ENCODE assay signal across 8 mouse cellular contexts in genomic region chr17:25941511-25942241, GRCm38 (mm10). TPM values are rescaled to one million over a fixed set of nuclear protein-coding genes. Genes with fewer than 3 reads are reported as not detected.
A peak's percentile ranks its signal among the peaks of the same experiment; 100 is the strongest.
DNase-seq lines count a peak whose midpoint lies in the region; TF ChIP-seq lines count a peak whose summit lies in the region.

No protein-coding gene starts in this region.

- intact Hi-C loops in left cerebral cortex, adult 2 months (cut with DNase I) = loop anchor here (2.0 to 5.0 kb wide), 2 partner anchors 43 to 44 kb away; partner anchors contain the start of gene Capn15

- H3K9me3 ChIP-seq in hindbrain, embryonic 10.5 days = no peaks in the 10 kb centered on the region

- H3K4me1 ChIP-seq in hindbrain, embryonic 10.5 days (replicated peaks) = peaks cover 55% of the 10 kb centered on the region

- no peaks in the 10 kb centered on the region for H3K27me3 ChIP-seq in hindbrain, embryonic 10.5 days (ENCODE audit: insufficient read depth, poor library complexity, severe bottlenecking)

- no peak for TF ChIP-seq CTCF in left cerebral cortex, adult 2 months (IDR thresholded peaks at IDR 0.05)

- WGBS in hindbrain, embryonic 10.5 days = 3% methylated on average over 54 of the region's 54 CpGs
- WGBS in macrophage (ENCODE audit: missing documents) = 4% methylated on average over 45 of the region's 54 CpGs

- peaks cover 34% of the 10 kb centered on the region for H3K79me2 ChIP-seq in macrophage (ENCODE audit: inconsistent target)

- H3K27ac ChIP-seq in hindbrain, embryonic 10.5 days = peak overlapping the region; percentile 95
- H3K27ac ChIP-seq in left cerebral cortex, adult 2 months = peak overlapping the region; percentile 92
- H3K27ac ChIP-seq in macrophage = peak overlapping the region; percentile 52

- peaks cover 18% of the 10 kb centered on the region for H3K36me3 ChIP-seq in hindbrain, embryonic 10.5 days
- H3K36me3 ChIP-seq in macrophage (ENCODE audit: inconsistent target) = peaks cover 11% of the 10 kb centered on the region; the same call in 1 of the 2 replicates

- peak; percentile 49 for DNase-seq in MEL-GATA-1-ER (ENCODE audit: extremely low read depth, low read depth)
- peak; percentile 73 for DNase-seq in cerebellum, adult 11-12 months
- DNase-seq in forelimb bud, embryonic 11.5 days (ENCODE audit: low read depth, low spot score) = peak; percentile 63
- peak; percentile 80 for DNase-seq in hindbrain, embryonic 10.5 days (ENCODE audit: low spot score)
- DNase-seq in left cerebral cortex, adult 2 months (ENCODE audit: extremely low spot score in 1 of 2, low spot score in 2 of 2) = peak; percentile 75 to 82
- DNase-seq in right cerebral cortex, adult 18-20 months = peak; percentile 74
- peak; percentile 70 for DNase-seq in urinary bladder, adult 2 months (ENCODE audit: low spot score)

- peak overlapping the region; percentile 75 for H3K4me3 ChIP-seq in hindbrain, embryonic 10.5 days
- H3K4me3 ChIP-seq in left cerebral cortex, adult 2 months = peak overlapping the region; percentile 67
- H3K4me3 ChIP-seq in macrophage (ENCODE audit: inconsistent target) = peak overlapping the region; percentile 60

RNA-seq across cellular contexts. Expression of gene Pigq, which starts 3.1 kb away (rescaled TPM):
- 65.4 and 72.6 TPM in 2 replicates for polyA plus RNA-seq in hindbrain, embryonic 10.5 days (2016; fragmentation: Nextera tagmentation; extraction: Ambion mirVana)
- total RNA-seq in left cerebral cortex, adult 2 months (2021) = 100 to 1,000 TPM in 1 of 2 experiments, 10 to 100 TPM in 1; 96.5 to 118 TPM
- 100 to 1,000 TPM in 1 of 26 experiments, 10 to 100 TPM in 25; 34.6 to 103 (median 67.2) TPM for total RNA-seq in macrophage (2018; cell fraction: chromatin; rRNA removed)
- 10 to 100 TPM; 24.0 to 39.3 (median 30.9) TPM for total RNA-seq in macrophage (2018; cell fraction: cytosol; rRNA removed)
- 100 to 1,000 TPM in 1 of 26 experiments, 10 to 100 TPM in 25; 23.7 to 103 (median 51.1) TPM for total RNA-seq in macrophage (2018; cell fraction: nucleus; rRNA removed)
- polyA plus RNA-seq in macrophage (2018) = 33.1 to 43.2 TPM (median 35.1 TPM) in 3 replicates
- polyA plus RNA-seq in urinary bladder, adult 2 months (2012; rRNA removed) = 48.7 and 53.5 TPM in 2 replicates

RNA-seq across cellular contexts. Expression of gene Nhlrc4, which starts 3.1 kb away (rescaled TPM):
- 0.21 and 0.55 TPM in 2 replicates for polyA plus RNA-seq in hindbrain, embryonic 10.5 days (2016; fragmentation: Nextera tagmentation; extraction: Ambion mirVana)
- under 1 TPM; 0.20 to 0.87 TPM for total RNA-seq in left cerebral cortex, adult 2 months (2021)
- not detected for total RNA-seq in macrophage (2018; cell fraction: chromatin; rRNA removed)
- not detected for total RNA-seq in macrophage (2018; cell fraction: cytosol; rRNA removed)
- not detected for total RNA-seq in macrophage (2018; cell fraction: nucleus; rRNA removed)
- polyA plus RNA-seq in macrophage (2018) = not detected in 3 replicates
- 0.15 TPM in 1 of 2 replicates, not detected in the other for polyA plus RNA-seq in urinary bladder, adult 2 months (2012; rRNA removed)

RNA-seq across cellular contexts. Expression of gene A930017K11Rik, which starts 10.7 kb away (rescaled TPM):
- 0.25 and 0.34 TPM in 2 replicates for polyA plus RNA-seq in hindbrain, embryonic 10.5 days (2016; fragmentation: Nextera tagmentation; extraction: Ambion mirVana)
- under 1 TPM; 0.26 to 0.27 TPM for total RNA-seq in left cerebral cortex, adult 2 months (2021)
- not detected for total RNA-seq in macrophage (2018; cell fraction: chromatin; rRNA removed)
- total RNA-seq in macrophage (2018; cell fraction: cytosol; rRNA removed) = not detected
- total RNA-seq in macrophage (2018; cell fraction: nucleus; rRNA removed) = under 1 TPM in 1 of 26 experiments, not detected in 25; 0.25 TPM
- polyA plus RNA-seq in macrophage (2018) = not detected in 3 replicates
- 0.06 and 0.07 TPM in 2 replicates for polyA plus RNA-seq in urinary bladder, adult 2 months (2012; rRNA removed)

RNA-seq across cellular contexts. Expression of gene Rab40c, which starts 22.1 kb away (rescaled TPM):
- 33.4 and 43.4 TPM in 2 replicates for polyA plus RNA-seq in hindbrain, embryonic 10.5 days (2016; fragmentation: Nextera tagmentation; extraction: Ambion mirVana)
- total RNA-seq in left cerebral cortex, adult 2 months (2021) = 10 to 100 TPM; 46.4 to 47.2 TPM
- total RNA-seq in macrophage (2018; cell fraction: chromatin; rRNA removed) = 10 to 100 TPM in 19 of 26 experiments, 1 to 10 TPM in 7; 3.7 to 49.3 (median 19.0) TPM
- total RNA-seq in macrophage (2018; cell fraction: cytosol; rRNA removed) = 10 to 100 TPM in 20 of 26 experiments, 1 to 10 TPM in 6; 2.9 to 29.4 (median 21.0) TPM
- 10 to 100 TPM in 18 of 26 experiments, 1 to 10 TPM in 8; 3.9 to 51.0 (median 18.0) TPM for total RNA-seq in macrophage (2018; cell fraction: nucleus; rRNA removed)
- 13.7 to 21.8 TPM (median 16.8 TPM) in 3 replicates for polyA plus RNA-seq in macrophage (2018)
- 36.7 and 44.3 TPM in 2 replicates for polyA plus RNA-seq in urinary bladder, adult 2 months (2012; rRNA removed)

RNA-seq across cellular contexts. Expression of gene Capn15, which starts 43.9 kb away (rescaled TPM):
- polyA plus RNA-seq in hindbrain, embryonic 10.5 days (2016; fragmentation: Nextera tagmentation; extraction: Ambion mirVana) = 32.4 and 35.0 TPM in 2 replicates
- 10 to 100 TPM; 53.9 to 59.3 TPM for total RNA-seq in left cerebral cortex, adult 2 months (2021)
- 10 to 100 TPM; 14.0 to 88.0 (median 49.6) TPM for total RNA-seq in macrophage (2018; cell fraction: chromatin; rRNA removed)
- 10 to 100 TPM in 16 of 26 experiments, 1 to 10 TPM in 10; 2.2 to 18.0 (median 12.7) TPM for total RNA-seq in macrophage (2018; cell fraction: cytosol; rRNA removed)
- 10 to 100 TPM in 25 of 26 experiments, 1 to 10 TPM in 1; 7.8 to 62.9 (median 35.7) TPM for total RNA-seq in macrophage (2018; cell fraction: nucleus; rRNA removed)
- 5.2 to 13.5 TPM (median 5.9 TPM) in 3 replicates for polyA plus RNA-seq in macrophage (2018)
- 30.1 and 32.4 TPM in 2 replicates for polyA plus RNA-seq in urinary bladder, adult 2 months (2012; rRNA removed)

Comparison
In these comparisons a context has a peak if more than half of its experiments do, and no peak if none do; other contexts are left out.
1. Peak in every context shown above with its lines: DNase-seq, H3K4me3 ChIP-seq and H3K27ac ChIP-seq.